Mouse (Mus musculus) forebrain, embryonic 11.5 days (tissue): ENCODE results near the gene Tspan8. TPM values are rescaled to one million over a fixed set of nuclear protein-coding genes. Genes with fewer than 3 reads are reported as not detected.
"Not testable (repeated sequence)": the region's sequence is repeated elsewhere in the genome, so short reads cannot be mapped to it uniquely, and the experiment has no call there.

Experiments used
- ATAC-seq: fragments of 200-750 bp; cut with Nextera tagmentation; replicated peaks from 2 replicates; pipeline ENCODE4 v1.8.0; 2017; ENCODE audit warnings: moderate TSS enrichment; ENCODE audit not compliant: low FRiP score
- DNase-seq: peaks from one replicate; pipeline ENCODE4 v3.0.0-alpha.2; 2017; ENCODE audit warnings: low spot score
- H3K27ac ChIP-seq: fragments of 300-500 bp; sonication (generic); 2 replicates; pipeline ENCODE4 v1.5.1; 2014; ENCODE audit warnings: low read depth, low read length
- H3K27me3 ChIP-seq: fragments of 300-500 bp; sonication (generic); 2 replicates; pipeline ENCODE4 v1.6.1; 2014; ENCODE audit warnings: mild to moderate bottlenecking, low read length, mixed read lengths; ENCODE audit not compliant: control insufficient read depth, insufficient read depth
- H3K36me3 ChIP-seq: fragments of 300-500 bp; sonication (generic); 2 replicates; pipeline ENCODE4 v1.6.1; 2014; ENCODE audit warnings: mild to moderate bottlenecking, low read length, moderate library complexity, mixed read lengths; ENCODE audit not compliant: control insufficient read depth, insufficient read depth
- H3K4me1 ChIP-seq: fragments of 300-500 bp; sonication (generic); replicated peaks from 2 replicates; pipeline ENCODE4 v1.6.1; 2014; ENCODE audit warnings: low read length, mixed read lengths; ENCODE audit not compliant: control insufficient read depth, insufficient read depth
- H3K4me2 ChIP-seq: fragments of 300-500 bp; sonication (generic); 2 replicates; pipeline ENCODE4 v1.6.1; 2014; ENCODE audit warnings: low read depth, mild to moderate bottlenecking, low read length, moderate library complexity, mixed read lengths; ENCODE audit not compliant: severe bottlenecking
- H3K4me3 ChIP-seq: fragments of 300-500 bp; sonication (generic); 2 replicates; pipeline ENCODE4 v1.5.1; 2014; ENCODE audit warnings: low read depth, low read length
- H3K9ac ChIP-seq: fragments of 300-500 bp; sonication (generic); 2 replicates; pipeline ENCODE4 v1.6.1; 2014; ENCODE audit warnings: low read length
- H3K9me3 ChIP-seq: fragments of 300-500 bp; sonication (generic); 2 replicates; pipeline ENCODE4 v1.6.1; 2016; ENCODE audit warnings: low read length, mixed read lengths; ENCODE audit not compliant: control insufficient read depth
- WGBS: fragments of 180-500 bp; shearing (Covaris S2); extraction: QIAGEN DNeasy Blood & Tissue Kit; methylation state at CpG from one replicate; pipeline ENCODE4 v1.1.7; 2014; 5-methylcytosine and 5-hydroxymethylcytosine counted together
- polyA plus RNA-seq: library from polyadenylated mRNA; unstranded; fragments of >200 nt; fragmentation: Nextera tagmentation; extraction: Ambion mirVana; gene quantifications from 2 replicates; pipeline ENCODE4 v1.2.1, GENCODE M21; 2014

Tspan8 gene
- polyA plus RNA-seq, 1 experiment from 2014 or later: 0.39 TPM

GRCm38 (mm10) chr10:115790788-115791187, 25.8 kb upstream of the Tspan8 start:
- no peak overlapping the region for H3K27ac ChIP-seq

GRCm38 (mm10) chr10:115796072-115796788, 20.4 kb upstream of the Tspan8 start:
- Histone ChIP-seq H3K4me2 (no peak overlapping the region), H3K4me3 (no peak overlapping the region), H3K9ac (no peak overlapping the region), H3K27ac (no peak overlapping the region), H3K4me1 (no peaks in the 10 kb centered on the region; the same call in 1 of the 2 replicates), H3K27me3 (peaks cover 8% of the 10 kb centered on the region), H3K36me3 (no peaks in the 10 kb centered on the region), H3K9me3 (no peaks in the 10 kb centered on the region)
- ATAC-seq: peak; percentile 53; the same call in 1 of the 2 replicates
- WGBS: 29% methylated on average over 4 of the region's 4 CpGs
- no peak for DNase-seq

More at GRCm38 (mm10) chr10:115790788-115791187, 25.8 kb upstream of the Tspan8 start:
- 78% methylated on average over 2 of the region's 2 CpGs for WGBS
- no peaks in the 10 kb centered on the region for H3K9me3 ChIP-seq
- peaks cover 7% of the 10 kb centered on the region for H3K27me3 ChIP-seq
- no peak overlapping the region for H3K4me2 ChIP-seq
- no peak for DNase-seq
- no peaks in the 10 kb centered on the region for H3K36me3 ChIP-seq
- no peak overlapping the region for H3K4me3 ChIP-seq
- H3K9ac ChIP-seq: no peak overlapping the region
- ATAC-seq: no peak
- H3K4me1 ChIP-seq: no peaks in the 10 kb centered on the region; the same call in 1 of the 2 replicates

DNA sequence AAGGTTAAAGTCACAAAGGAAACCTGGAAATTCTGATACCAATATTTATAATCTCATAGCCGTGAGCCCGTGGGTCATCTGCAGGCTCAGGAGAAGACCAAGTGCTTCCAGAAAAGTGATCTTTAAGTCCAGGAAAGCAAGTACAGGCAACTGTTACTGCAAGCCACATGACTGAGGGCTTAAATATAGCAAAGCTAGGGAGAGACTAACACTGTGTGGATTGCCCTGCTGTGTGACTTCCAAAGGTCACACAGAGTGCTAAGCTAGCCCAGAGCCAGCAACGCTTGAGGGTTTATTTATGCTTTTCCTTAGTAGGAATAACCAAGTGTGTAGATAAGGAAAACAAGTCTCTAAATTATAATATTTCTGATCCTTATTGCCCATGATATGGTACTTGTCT, 15.2 kb upstream of the Tspan8 start:
- DNase-seq (no peak), ATAC-seq (no peak)
- no peak overlapping the region for H3K4me3 ChIP-seq
- no peaks in the 10 kb centered on the region for H3K36me3 ChIP-seq
- H3K27ac ChIP-seq: no peak overlapping the region
- H3K9ac ChIP-seq: no peak overlapping the region
- H3K27me3 ChIP-seq: peaks cover 2% of the 10 kb centered on the region; the same call in 1 of the 2 replicates
- H3K4me1 ChIP-seq: no peaks in the 10 kb centered on the region
- H3K9me3 ChIP-seq: no peaks in the 10 kb centered on the region
- WGBS: 79% methylated on average over 3 of the region's 3 CpGs
- no peak overlapping the region for H3K4me2 ChIP-seq

DNA sequence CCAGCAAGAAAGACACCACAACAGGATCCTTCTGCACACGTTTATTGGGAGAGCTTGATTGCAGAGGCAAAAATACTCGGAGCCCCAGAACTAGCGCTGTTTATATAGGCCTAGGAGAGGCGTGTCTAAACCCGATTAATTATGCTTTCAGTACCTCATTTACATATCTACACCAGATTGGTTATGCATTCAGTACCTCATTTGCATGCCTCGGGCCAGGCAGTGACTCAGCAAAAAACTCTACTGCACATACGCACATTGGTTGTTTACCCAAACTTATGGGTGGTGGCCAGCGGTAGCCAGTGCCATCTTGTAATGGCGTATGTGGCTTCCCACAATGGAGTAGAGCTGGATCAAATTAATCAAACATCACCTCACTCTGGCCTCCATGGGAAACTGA, 13.6 kb upstream of the Tspan8 start:
- WGBS: 96% methylated on average over 9 of the region's 9 CpGs
- not testable (repeated sequence) for H3K4me1 ChIP-seq, ATAC-seq, H3K27me3 ChIP-seq, H3K27ac ChIP-seq, H3K9ac ChIP-seq, H3K4me2 ChIP-seq, H3K36me3 ChIP-seq, H3K9me3 ChIP-seq, DNase-seq, H3K4me3 ChIP-seq

DNA sequence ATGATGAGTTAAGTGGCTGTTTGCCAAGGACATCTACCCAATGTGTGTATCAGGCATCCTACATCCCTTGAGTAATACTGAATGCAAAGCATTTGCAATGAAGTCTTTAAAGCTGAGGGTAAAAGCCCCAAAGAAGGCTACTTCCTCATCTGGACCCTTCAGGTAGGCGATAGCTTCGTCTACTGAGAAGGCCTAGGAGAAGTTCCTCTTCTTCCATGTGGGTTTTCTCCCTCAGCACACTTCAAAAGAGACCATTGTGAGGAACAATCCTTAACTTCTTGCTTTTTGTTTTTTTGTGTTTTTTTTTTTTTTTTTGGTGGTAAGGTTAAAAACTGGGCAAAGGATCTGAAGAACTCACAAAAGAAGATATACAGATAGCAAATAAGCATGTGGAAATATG, 12.9 kb upstream of the Tspan8 start:
- no peak overlapping the region for H3K9ac ChIP-seq
- H3K27ac ChIP-seq: no peak overlapping the region
- no peaks in the 10 kb centered on the region for H3K9me3 ChIP-seq
- H3K4me3 ChIP-seq: no peak overlapping the region
- ATAC-seq (no peak), DNase-seq (no peak)
- no peaks in the 10 kb centered on the region for H3K4me1 ChIP-seq
- WGBS: 83% methylated on average over 2 of the region's 2 CpGs
- no peaks in the 10 kb centered on the region for H3K27me3 ChIP-seq
- no peaks in the 10 kb centered on the region for H3K36me3 ChIP-seq
- no peak overlapping the region for H3K4me2 ChIP-seq

- DNase-seq (no peak), ATAC-seq (no peak)
- Histone ChIP-seq H3K27ac (no peak overlapping the region), H3K36me3 (no peaks in the 10 kb centered on the region), H3K4me3 (no peak overlapping the region), H3K9me3 (no peaks in the 10 kb centered on the region), H3K27me3 (no peaks in the 10 kb centered on the region), H3K9ac (no peak overlapping the region), H3K4me2 (no peak overlapping the region), H3K4me1 (no peaks in the 10 kb centered on the region)
- WGBS: 89% methylated on average over 5 of the region's 5 CpGs
Measured at GRCm38 (mm10) chr10:115805987-115806386, 10.6 kb upstream of the Tspan8 start.

GRCm38 (mm10) chr10:115809169-115809568, 7.5 kb upstream of the Tspan8 start:
- no peaks in the 10 kb centered on the region for H3K4me1 ChIP-seq
- no peak overlapping the region for H3K27ac ChIP-seq
- H3K4me3 ChIP-seq: no peak overlapping the region
- no peaks in the 10 kb centered on the region for H3K36me3 ChIP-seq
- no peaks in the 10 kb centered on the region for H3K9me3 ChIP-seq
- no peak overlapping the region for H3K9ac ChIP-seq
- no peak for ATAC-seq
- WGBS: 82% methylated on average over 7 of the region's 7 CpGs
- no peaks in the 10 kb centered on the region for H3K27me3 ChIP-seq
- H3K4me2 ChIP-seq: no peak overlapping the region
- no peak for DNase-seq

- WGBS: 54% methylated on average over 5 of the region's 5 CpGs
- no peaks in the 10 kb centered on the region for H3K9me3 ChIP-seq
- H3K36me3 ChIP-seq: no peaks in the 10 kb centered on the region
- H3K27me3 ChIP-seq: no peaks in the 10 kb centered on the region
- no peaks in the 10 kb centered on the region for H3K4me1 ChIP-seq
- H3K4me3 ChIP-seq: no peak overlapping the region
- no peak overlapping the region for H3K9ac ChIP-seq
- no peak for DNase-seq
- ATAC-seq: no peak
- H3K4me2 ChIP-seq: no peak overlapping the region
- H3K27ac ChIP-seq: no peak overlapping the region
Measured at GRCm38 (mm10) chr10:115811519-115811918, 5.1 kb upstream of the Tspan8 start.

DNA sequence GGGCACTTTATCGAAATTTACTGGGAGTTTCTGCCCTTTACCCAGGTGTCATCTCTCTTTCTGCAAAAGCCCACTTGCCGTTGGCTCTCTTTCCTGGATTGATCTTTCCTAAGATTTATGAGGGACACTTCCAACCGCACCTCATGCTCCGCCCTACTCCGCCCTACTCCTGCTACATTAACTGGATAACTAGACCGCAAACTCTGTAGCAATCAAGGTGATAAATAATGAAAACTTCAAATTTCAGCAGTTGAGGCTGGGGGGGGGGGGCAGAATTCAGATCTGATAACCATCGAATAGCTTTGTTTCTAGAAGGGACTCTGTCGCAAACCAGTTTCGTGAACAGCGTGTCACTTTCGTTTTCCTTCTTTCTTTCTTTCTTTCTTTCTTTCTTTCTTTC, 1.8 kb upstream of the Tspan8 start:
- Histone ChIP-seq H3K4me2 (no peak overlapping the region), H3K27me3 (no peaks in the 10 kb centered on the region), H3K4me3 (no peak overlapping the region), H3K9me3 (no peaks in the 10 kb centered on the region), H3K27ac (no peak overlapping the region), H3K36me3 (no peaks in the 10 kb centered on the region), H3K4me1 (no peaks in the 10 kb centered on the region), H3K9ac (no peak overlapping the region)
- no peak for DNase-seq
- 95% methylated on average over 11 of the region's 11 CpGs for WGBS
- ATAC-seq: no peak
